Mouse (Mus musculus) cerebellum, adult 2 months (tissue): ENCODE measurements around the gene Mtfr1l.

Experiments
- CTCF ChIP-seq: fragments of 200-500 bp; IDR thresholded peaks from 2 replicates; pipeline ENCODE4 v1.5.1; 2011; ENCODE audit warnings: low read depth, mild to moderate bottlenecking, control low read depth, low read length, moderate library complexity, borderline replicate concordance; ENCODE audit not compliant: insufficient read depth
- POLR2A ChIP-seq: fragments of 200-500 bp; IDR thresholded peaks from 2 replicates; pipeline ENCODE4 v1.6.1; 2011; ENCODE audit warnings: low read length, control low read depth, borderline replicate concordance; ENCODE audit not compliant: insufficient read depth

DNA sequence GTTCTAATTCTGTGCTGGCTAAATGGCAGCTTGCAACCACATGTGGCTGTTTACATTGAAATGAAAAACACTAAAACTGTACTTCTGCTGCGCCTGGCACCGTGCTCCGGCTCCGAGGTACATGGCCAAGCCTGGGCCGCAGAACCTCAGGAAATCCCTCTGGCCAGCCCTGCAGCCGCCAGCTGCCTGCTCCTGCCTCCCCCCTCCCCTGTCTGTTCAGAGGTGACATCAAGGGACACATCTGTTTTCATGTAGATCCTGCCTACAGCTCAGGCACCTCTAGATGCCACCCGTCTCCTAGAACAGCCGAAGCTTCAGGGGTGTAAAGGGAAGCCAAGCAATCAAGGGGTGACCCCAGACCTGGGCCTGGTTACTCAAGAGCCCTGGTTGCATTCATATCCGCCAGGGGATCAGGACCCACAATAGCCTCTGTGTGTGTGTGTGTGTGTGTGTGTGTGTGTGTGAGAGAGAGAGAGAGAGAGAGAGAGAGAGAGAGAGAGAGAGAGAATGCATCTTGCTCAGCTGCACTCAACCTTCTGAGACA, 23.5 kb upstream of the Mtfr1l start:
- TF ChIP-seq CTCF (no peak), POLR2A (no peak)
